Mouse (Mus musculus): ENCODE results near the gene Shroom3.

The Shroom3 gene

GRCm38 (mm10) chr5:92683351-92683807, at the start of gene Shroom3:
Gene Shroom3, plus strand, starts transcription at chr5:92683435.
- in situ Hi-C loops (cut with MseI, MboI), result loop anchor here (5.0 kb wide), 2 partner anchors 34 to 44 kb away; no protein-coding TSS in a partner anchor

DNA sequence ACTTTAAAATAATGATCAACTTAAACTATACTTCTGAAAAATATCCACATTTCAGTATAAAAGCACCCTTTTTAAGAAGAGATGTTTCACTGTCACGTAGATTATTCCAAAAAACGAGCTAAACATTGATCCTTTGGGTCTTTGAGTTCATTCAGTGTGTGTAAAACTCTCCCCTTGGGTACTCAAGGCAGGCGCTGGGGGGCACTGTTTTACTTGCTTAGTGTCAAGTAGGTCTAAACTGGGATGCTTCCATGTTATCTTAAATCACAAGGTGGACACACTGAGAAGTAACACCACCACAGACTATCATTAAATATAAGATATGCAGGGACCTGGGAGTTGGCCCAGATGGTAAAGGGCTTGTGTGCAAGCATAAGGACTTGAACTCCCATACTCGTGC, 49.7 kb upstream of the Shroom3 start:
- in situ Hi-C loops (cut with MseI, MboI), result no loop called here

GRCm38 (mm10) chr5:92634916-92635315, 48.3 kb upstream of the Shroom3 start:
- in situ Hi-C loops (cut with MseI, MboI), result no loop called here

- in situ Hi-C loops (cut with MseI, MboI), result no loop called here
Observed at GRCm38 (mm10) chr5:92635891-92636290, 47.3 kb upstream of the Shroom3 start.

- in situ Hi-C loops (cut with MseI, MboI), result no loop called here
Observed at GRCm38 (mm10) chr5:92640861-92641260, 42.4 kb upstream of the Shroom3 start.

- in situ Hi-C loops (cut with MseI, MboI), result loop anchor here (10.0 kb wide), 1 partner anchor 191 kb away; no protein-coding TSS in a partner anchor
Observed at GRCm38 (mm10) chr5:92656256-92656655, 27.0 kb upstream of the Shroom3 start.

GRCm38 (mm10) chr5:92664321-92664720, 18.9 kb upstream of the Shroom3 start:
- in situ Hi-C loops (cut with MseI, MboI), result no loop called here

- in situ Hi-C loops (cut with MseI, MboI), result no loop called here
Observed at GRCm38 (mm10) chr5:92666860-92667259, 16.4 kb upstream of the Shroom3 start.

DNA sequence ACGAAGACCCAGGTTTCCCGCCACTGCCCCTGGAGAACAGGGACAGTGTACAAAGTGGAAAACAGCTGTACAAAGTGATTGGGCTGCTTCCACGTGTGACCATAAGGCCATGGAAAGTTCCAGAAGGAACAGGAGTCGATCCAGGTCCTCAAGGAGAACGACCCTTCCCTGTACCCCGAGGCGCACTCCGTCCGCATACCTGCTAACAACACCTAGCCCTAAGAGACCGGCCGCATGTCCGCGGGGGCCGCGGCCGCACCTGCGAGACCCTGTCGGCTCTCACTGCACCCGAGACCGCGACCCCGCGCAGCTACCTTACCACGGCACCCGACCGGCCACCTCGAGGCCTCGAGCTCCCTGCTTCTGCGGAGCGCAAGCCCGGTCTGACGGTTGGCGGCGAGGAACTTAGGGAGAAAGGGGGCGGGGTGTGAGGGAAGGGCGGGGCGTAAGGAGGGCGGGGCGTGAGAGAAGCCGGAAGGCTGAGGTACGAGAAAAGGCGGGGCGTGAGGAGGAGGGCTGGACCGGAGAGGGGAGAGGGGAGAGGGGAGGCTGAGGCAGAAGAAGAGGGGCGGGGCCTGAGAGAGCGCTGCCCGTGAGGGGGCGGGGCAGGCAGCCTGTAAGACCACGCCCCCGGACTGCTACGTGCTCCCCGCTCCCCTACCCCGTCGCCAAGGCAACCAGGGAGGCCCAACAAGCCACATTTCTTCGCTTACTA, 8.2 kb upstream of the Shroom3 start, which contains the start of gene Ccdc158:
Gene Ccdc158, minus strand, starts transcription at position 413 of the 715 bp plus-strand sequence.
- in situ Hi-C loops (cut with MseI, MboI), result no loop called here

GRCm38 (mm10) chr5:92675574-92675920, 7.7 kb upstream of the Shroom3 start:
- in situ Hi-C loops (cut with MseI, MboI), result no loop called here

DNA sequence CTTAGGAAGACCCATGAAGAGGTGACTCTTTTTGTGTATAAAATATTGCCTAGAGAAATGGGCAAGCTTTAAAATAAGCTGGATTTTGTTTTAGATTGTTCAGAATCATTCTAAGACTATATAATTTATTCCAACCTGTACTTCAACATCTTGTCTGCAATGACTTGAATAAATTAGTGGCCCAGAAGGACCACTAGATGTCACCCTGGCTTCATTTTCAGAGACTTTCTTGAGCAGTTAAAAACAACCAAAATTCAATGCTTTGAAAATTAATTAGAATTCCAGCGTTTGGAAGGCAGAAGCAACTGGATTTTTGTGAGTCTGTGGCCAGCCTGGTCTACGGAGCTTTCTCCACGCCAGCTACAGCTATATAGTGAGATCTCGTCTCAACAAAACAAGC, 3.8 kb upstream of the Shroom3 start:
- in situ Hi-C loops (cut with MseI, MboI), result no loop called here

- in situ Hi-C loops (cut with MseI, MboI), result loop anchor here (5.0 kb wide), 2 partner anchors 35 to 45 kb away; no protein-coding TSS in a partner anchor
Observed at GRCm38 (mm10) chr5:92681861-92682260, 1.4 kb upstream of the Shroom3 start.

DNA sequence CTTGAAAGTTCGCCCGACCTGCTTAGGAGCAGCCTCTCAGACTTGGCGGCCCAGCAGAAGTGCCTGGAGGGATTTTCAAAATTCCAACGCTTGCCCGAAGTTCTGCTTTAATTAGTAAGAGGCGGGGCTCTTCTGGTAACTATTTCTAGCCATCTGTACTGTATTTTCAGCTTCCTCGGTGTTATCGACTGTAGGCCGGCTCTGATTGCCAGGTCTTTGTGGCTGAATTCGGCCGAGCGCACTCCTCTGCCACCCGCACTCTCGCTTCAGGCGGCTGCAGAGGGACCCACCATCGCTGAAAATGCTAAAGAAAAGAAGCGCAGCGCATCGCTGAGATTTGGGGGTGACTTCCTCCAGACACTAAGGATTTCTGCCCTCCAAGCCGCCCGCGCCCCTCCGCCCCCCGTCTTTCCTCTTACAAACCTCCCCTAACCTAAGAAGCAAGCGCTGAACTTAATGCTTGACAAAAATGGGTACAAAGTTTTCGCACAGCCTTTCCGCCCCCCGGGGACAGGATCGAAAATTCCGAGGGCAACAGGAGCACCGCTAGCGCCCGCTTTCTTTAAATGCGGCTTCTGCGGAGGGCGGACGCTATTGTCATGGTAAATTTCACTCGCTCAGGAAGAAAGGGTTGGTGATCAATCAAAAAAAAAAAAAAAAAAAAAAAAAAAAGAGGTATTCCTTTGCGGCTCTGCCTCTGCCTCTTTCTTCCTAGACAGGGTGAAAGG, 450 bp upstream of the Shroom3 start:
- in situ Hi-C loops (cut with MseI, MboI), result loop anchor here (5.0 kb wide), 2 partner anchors 35 to 45 kb away; no protein-coding TSS in a partner anchor

- in situ Hi-C loops (cut with MseI, MboI), result loop anchor here (5.0 kb wide), 2 partner anchors 33 to 43 kb away; no protein-coding TSS in a partner anchor
Observed at GRCm38 (mm10) chr5:92683871-92684475, 738 bp downstream of the Shroom3 start.

- in situ Hi-C loops (cut with MseI, MboI), result loop anchor here (5.0 kb wide), 2 partner anchors 32 to 42 kb away; no protein-coding TSS in a partner anchor
Observed at GRCm38 (mm10) chr5:92684715-92685460, 1.7 kb downstream of the Shroom3 start.

GRCm38 (mm10) chr5:92688124-92688523, 4.9 kb downstream of the Shroom3 start:
- in situ Hi-C loops (cut with MseI, MboI), result no loop called here

GRCm38 (mm10) chr5:92688569-92688968, 5.3 kb downstream of the Shroom3 start:
- in situ Hi-C loops (cut with MseI, MboI), result no loop called here

GRCm38 (mm10) chr5:92692206-92693007, 9.2 kb downstream of the Shroom3 start:
- in situ Hi-C loops (cut with MseI, MboI), result no loop called here

DNA sequence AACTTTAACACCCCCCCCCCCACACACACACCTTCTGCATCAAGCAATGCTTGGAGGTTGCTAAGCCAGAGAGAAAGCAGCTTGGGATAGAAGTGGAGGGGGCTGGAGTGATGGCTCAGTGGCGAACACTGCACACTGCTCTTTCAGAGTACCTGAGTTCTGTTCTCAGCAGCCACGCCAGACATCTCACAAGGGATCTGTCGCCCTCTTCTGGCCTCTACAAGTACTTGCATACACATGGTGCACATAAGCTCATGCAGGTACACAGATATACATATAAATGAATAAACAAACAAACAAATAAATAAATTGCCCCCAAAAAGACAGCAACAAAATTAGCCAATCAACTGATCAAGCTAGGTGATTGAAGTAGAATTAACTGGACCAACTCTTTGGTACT, 10.5 kb downstream of the Shroom3 start:
- in situ Hi-C loops (cut with MseI, MboI), result no loop called here

- in situ Hi-C loops (cut with MseI, MboI), result no loop called here
Observed at GRCm38 (mm10) chr5:92694316-92694995, 11.2 kb downstream of the Shroom3 start.
